Mouse (Mus musculus) liver, embryonic 14.5 days (tissue): Measurements from ENCODE around the gene Rnaseh2a. TPM values are rescaled to one million over a fixed set of nuclear protein-coding genes. Genes with fewer than 3 reads are reported as not detected.

ENCODE experiments used
- ATAC-seq: fragments of 200-750 bp; cut with Nextera tagmentation; 2 replicates; pipeline ENCODE4 v1.8.0; 2017; ENCODE audit warnings: moderate number of reproducible peaks, mild to moderate bottlenecking, moderate library complexity; ENCODE audit not compliant: insufficient read depth
- DNase-seq, 3 experiments: peaks; one replicate each; pipeline ENCODE4 v3.0.0-alpha.2; 2012 to 2013; ENCODE audit warnings: low read depth in 3 of 3, low spot score in 3 of 3
- H3K27ac ChIP-seq: fragments of 300-500 bp; sonication (generic); 2 replicates; pipeline ENCODE4 v1.5.1; 2014; ENCODE audit warnings: moderate library complexity, mild to moderate bottlenecking, control low read depth, inconsistent platforms
- H3K27me3 ChIP-seq: fragments of 300-500 bp; sonication (generic); 2 replicates; pipeline ENCODE4 v1.6.1; 2014; ENCODE audit warnings: mild to moderate bottlenecking, low read length, moderate library complexity; ENCODE audit not compliant: control insufficient read depth, insufficient read depth
- H3K36me3 ChIP-seq: fragments of 300-500 bp; sonication (generic); replicated peaks from 2 replicates; pipeline ENCODE4 v1.6.1; 2014; ENCODE audit warnings: low read depth; ENCODE audit not compliant: control insufficient read depth, insufficient read depth
- H3K4me1 ChIP-seq, 2 experiments: fragments of 200-500 bp in 1 of 2; fragments of 300-500 bp in 1 of 2; sonication (generic) in 1 of 2; replicated peaks; 2 replicates each; pipeline ENCODE4 v1.6.1; 2012 to 2014; ENCODE audit warnings: antibody characterized with exemption in 1 of 2, inconsistent platforms in 1 of 2, low read length in 1 of 2; ENCODE audit not compliant: control insufficient read depth in 2 of 2, insufficient read depth in 2 of 2
- H3K4me2 ChIP-seq: fragments of 300-500 bp; sonication (generic); 2 replicates; pipeline ENCODE4 v1.6.1; 2014; ENCODE audit warnings: low read depth, mild to moderate bottlenecking, control low read depth, moderate library complexity
- H3K4me3 ChIP-seq, 2 experiments: fragments of 200-500 bp in 1 of 2; fragments of 300-500 bp in 1 of 2; sonication (generic) in 1 of 2; 2 replicates each; pipeline ENCODE4 v1.5.1; 2012 to 2014; ENCODE audit warnings: low read depth in 2 of 2, low read length in 2 of 2, mild to moderate bottlenecking in 2 of 2, control low read depth in 1 of 2, inconsistent platforms in 1 of 2, moderate library complexity in 1 of 2; ENCODE audit not compliant: insufficient read depth in 1 of 2
- H3K9ac ChIP-seq: fragments of 300-500 bp; sonication (generic); replicated peaks from 2 replicates; pipeline ENCODE4 v1.6.1; 2014; ENCODE audit warnings: mild to moderate bottlenecking, control low read depth, moderate library complexity
- H3K9me3 ChIP-seq: fragments of 300-500 bp; sonication (generic); 2 replicates; pipeline ENCODE4 v1.6.1; 2016; ENCODE audit warnings: low read length, mixed read lengths; ENCODE audit not compliant: control insufficient read depth
- CTCF ChIP-seq: IDR thresholded peaks from 2 replicates; pipeline ENCODE4 v1.5.1; 2016; ENCODE audit warnings: antibody characterized with exemption, low read depth, control low read depth
- EP300 ChIP-seq: IDR thresholded peaks from 2 replicates; pipeline ENCODE4 v1.6.1; 2016; ENCODE audit warnings: antibody characterized with exemption, low read depth
- WGBS: fragments of 180-500 bp; shearing (Covaris S2); extraction: QIAGEN DNeasy Blood & Tissue Kit; methylation state at CpG from one replicate; pipeline ENCODE4 v1.1.7; 2014; ENCODE audit not compliant: insufficient replicate concordance; 5-methylcytosine and 5-hydroxymethylcytosine counted together
- polyA plus RNA-seq, 2 experiments: library from polyadenylated mRNA; depleted of rRNA in 1 of 2; stranded (reverse) in 1 of 2; unstranded in 1 of 2; fragments of >200 nt; fragmentation: Nextera tagmentation in 1 of 2; extraction: Ambion mirVana in 1 of 2; gene quantifications; 2 replicates each; pipeline versions ENCODE4 v1.2.1 to v1.2.3; 2012 to 2014

Rnaseh2a gene
- polyA plus RNA-seq, 2 experiments: 56.2 to 107 TPM

GRCm38 (mm10) chr8:84980622-84981358 lies 11.2 kb upstream of the Rnaseh2a start:
- WGBS: 51% methylated on average over 11 of the region's 11 CpGs
- DNase-seq (no peak), ATAC-seq (no peak)
- Histone ChIP-seq H3K36me3 (no peaks in the 10 kb centered on the region), H3K27ac (peak overlapping the region; percentile 15), H3K9me3 (no peaks in the 10 kb centered on the region), H3K4me3 (peak overlapping the region in 1 of 2 experiments; percentile 89; a peak in 1 of 4 replicates), H3K9ac (peak overlapping the region; percentile 64; the same call in 1 of the 2 replicates), H3K27me3 (no peaks in the 10 kb centered on the region), H3K4me2 (peak overlapping the region; percentile 95), H3K4me1 (peaks cover 37 to 45% of the 10 kb centered on the region in 2 experiments)
- TF ChIP-seq CTCF (no peak), EP300 (no peak)

GRCm38 (mm10) chr8:84979599-84980421 lies 10.2 kb upstream of the Rnaseh2a start:
- WGBS: 3% methylated on average over 42 of the region's 42 CpGs

GRCm38 (mm10) chr8:84978248-84978940 lies 8.8 kb upstream of the Rnaseh2a start, which contains the start of gene Junb:
TSS of gene Junb (minus strand) at chr8:84978718.
- peak in 1 of 3 experiments; percentile 85 for DNase-seq
- peak within 1 kb of the TSS; percentile 80 for H3K9ac ChIP-seq

More at GRCm38 (mm10) chr8:84979599-84980421, 10.2 kb upstream of the Rnaseh2a start:
- ATAC-seq (peak; percentile 44), DNase-seq (peak; percentile 82 to 90 (median 84))
- Histone ChIP-seq H3K27ac (peak overlapping the region; percentile 64), H3K27me3 (no peaks in the 10 kb centered on the region), H3K4me3 (peak overlapping the region; percentile 52 to 89), H3K9me3 (no peaks in the 10 kb centered on the region), H3K4me2 (peak overlapping the region; percentile 95), H3K4me1 (peaks cover 36 to 41% of the 10 kb centered on the region in 2 experiments), H3K9ac (peak overlapping the region; percentile 64), H3K36me3 (peaks cover 1% of the 10 kb centered on the region)
- TF ChIP-seq EP300: 0 out of 2 replicates have a peak, but pooled peaks have one; percentile 24
- no peak for TF ChIP-seq CTCF

GRCm38 (mm10) chr8:84977435-84978247 lies 8.1 kb upstream of the Rnaseh2a start:
- peaks cover 45 to 46% of the 10 kb centered on the region in 2 experiments for H3K4me1 ChIP-seq
- ATAC-seq: no peak

More at GRCm38 (mm10) chr8:84978248-84978940, 8.8 kb upstream of the Rnaseh2a start, which contains the start of gene Junb:
- WGBS: under 1% methylated on average over 61 of the region's 63 CpGs
- Histone ChIP-seq H3K36me3 (peaks cover 15% of the 10 kb centered on the region), H3K4me3 (peak within 1 kb of the TSS; percentile 72 to 89), H3K27me3 (no peaks in the 10 kb centered on the region), H3K9me3 (no peaks in the 10 kb centered on the region), H3K4me1 (peaks cover 38 to 42% of the 10 kb centered on the region in 2 experiments), H3K4me2 (peak within 1 kb of the TSS; percentile 95), H3K27ac (peak within 1 kb of the TSS; percentile 68)
- peak; percentile 26 for ATAC-seq
- TF ChIP-seq CTCF (no peak), EP300 (no peak)

More at GRCm38 (mm10) chr8:84977435-84978247, 8.1 kb upstream of the Rnaseh2a start:
- DNase-seq: no peak
- peaks cover 23% of the 10 kb centered on the region for H3K36me3 ChIP-seq
- H3K9me3 ChIP-seq: no peaks in the 10 kb centered on the region
- peak overlapping the region; percentile 95 for H3K4me2 ChIP-seq
- peak overlapping the region; percentile 72 to 89 for H3K4me3 ChIP-seq
- peak overlapping the region; percentile 80 for H3K9ac ChIP-seq
- H3K27ac ChIP-seq: peak overlapping the region; percentile 68
- H3K27me3 ChIP-seq: no peaks in the 10 kb centered on the region
- TF ChIP-seq CTCF: no peak
- TF ChIP-seq EP300: no peak
- WGBS: under 1% methylated on average over 70 of the region's 70 CpGs
